Mouse (Mus musculus) neural tube, embryonic 13.5 days (tissue): Measurements from ENCODE around the gene Mthfsd. TPM values are rescaled to one million over a fixed set of nuclear protein-coding genes. Genes with fewer than 3 reads are reported as not detected.
A peak's percentile ranks its signal among the peaks of the same experiment; 100 is the strongest.

Source experiments
- ATAC-seq: fragments of 200-750 bp; cut with Nextera tagmentation; 2 replicates; pipeline ENCODE4 v1.8.0; 2017; ENCODE audit warnings: low read depth, mild to moderate bottlenecking, moderate TSS enrichment, moderate library complexity
- H3K27ac ChIP-seq: fragments of 300-500 bp; sonication (generic); replicated peaks from 2 replicates; pipeline ENCODE4 v1.5.1; 2015; ENCODE audit warnings: moderate library complexity, mild to moderate bottlenecking, inconsistent platforms
- H3K27me3 ChIP-seq: fragments of 300-500 bp; sonication (generic); 2 replicates; pipeline ENCODE4 v1.6.1; 2015; ENCODE audit warnings: mild to moderate bottlenecking, inconsistent platforms
- H3K36me3 ChIP-seq: fragments of 300-500 bp; sonication (generic); 2 replicates; pipeline ENCODE4 v1.6.1; 2015; ENCODE audit warnings: mild to moderate bottlenecking, inconsistent platforms
- H3K4me1 ChIP-seq: fragments of 300-500 bp; sonication (generic); replicated peaks from 2 replicates; pipeline ENCODE4 v1.6.1; 2015; ENCODE audit warnings: inconsistent platforms
- H3K4me2 ChIP-seq: fragments of 300-500 bp; sonication (generic); 2 replicates; pipeline ENCODE4 v1.6.1; 2015; ENCODE audit warnings: inconsistent platforms, mild to moderate bottlenecking, moderate library complexity
- H3K4me3 ChIP-seq: fragments of 300-500 bp; sonication (generic); 2 replicates; pipeline ENCODE4 v1.5.1; 2015; ENCODE audit warnings: mild to moderate bottlenecking, inconsistent platforms
- H3K9ac ChIP-seq: fragments of 300-500 bp; sonication (generic); 2 replicates; pipeline ENCODE4 v1.6.1; 2015; ENCODE audit warnings: moderate library complexity, mild to moderate bottlenecking, inconsistent platforms
- H3K9me3 ChIP-seq: fragments of 300-500 bp; sonication (generic); 2 replicates; pipeline ENCODE4 v1.6.1; 2016; ENCODE audit warnings: inconsistent platforms
- WGBS: fragments of 180-500 bp; shearing (Covaris S2); methylation state at CpG from one replicate; pipeline ENCODE4 v1.1.7; 2015; 5-methylcytosine and 5-hydroxymethylcytosine counted together
- polyA plus RNA-seq: library from polyadenylated mRNA; unstranded; fragments of >200 nt; fragmentation: Nextera tagmentation; extraction: Ambion mirVana; gene quantifications from 2 replicates; pipeline ENCODE4 v1.2.1, GENCODE M21; 2015

The Mthfsd gene
- polyA plus RNA-seq, 1 experiment from 2014 or later: 53.8 TPM

- Histone ChIP-seq H3K4me2 (no peak overlapping the region), H3K9ac (no peak overlapping the region), H3K9me3 (0 out of 2 replicates have a peak, but pooled peaks cover 3% of the 10 kb centered on the region), H3K4me1 (peaks cover 17% of the 10 kb centered on the region), H3K36me3 (no peaks in the 10 kb centered on the region), H3K27me3 (peaks cover 99% of the 10 kb centered on the region), H3K4me3 (no peak overlapping the region), H3K27ac (no peak overlapping the region)
- WGBS: 1% methylated on average over 10 of the region's 10 CpGs
- no peak for ATAC-seq
Observed at GRCm38 (mm10) chr8:121074848-121075145, 33.4 kb downstream of the Mthfsd start.

DNA sequence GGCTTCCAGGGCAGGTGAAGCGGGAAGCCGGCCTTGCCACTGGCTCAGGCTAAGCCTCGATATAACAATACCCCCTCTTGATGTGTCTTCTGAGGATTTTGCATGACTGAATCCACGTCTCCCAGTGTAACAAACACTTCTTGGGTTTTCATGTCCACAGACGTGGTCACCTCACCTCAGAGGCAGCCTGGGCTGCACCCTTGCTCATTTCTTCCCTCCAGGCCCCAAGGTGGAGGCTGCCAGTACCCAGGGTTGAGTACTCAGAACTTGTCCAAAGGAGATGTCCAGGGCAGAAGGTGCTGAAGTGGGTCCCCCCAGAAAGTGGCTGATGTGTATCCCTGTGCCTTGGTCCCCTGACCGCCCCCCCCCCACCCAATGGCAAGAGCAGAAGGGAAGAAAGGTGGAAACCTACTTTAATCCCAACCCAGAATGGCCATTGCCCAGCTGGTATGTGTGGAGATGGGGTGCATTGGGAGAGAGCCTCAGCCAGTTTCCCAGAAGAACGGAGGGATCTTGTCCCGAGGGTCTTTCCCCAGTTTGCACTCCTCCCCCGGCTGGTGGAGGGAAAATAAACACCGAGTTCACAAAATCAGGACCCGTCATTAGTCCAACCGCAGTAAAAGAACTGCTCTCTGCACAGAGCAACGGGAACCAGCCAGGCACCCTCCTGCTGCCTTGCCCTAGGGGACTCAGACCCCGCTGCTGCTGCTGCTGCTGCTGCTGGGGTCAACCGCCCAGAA lies 33.9 kb downstream of the Mthfsd start:
- Histone ChIP-seq H3K4me3 (no peak overlapping the region), H3K4me1 (peaks cover 17% of the 10 kb centered on the region), H3K27ac (no peak overlapping the region), H3K9ac (no peak overlapping the region), H3K27me3 (peaks cover 99% of the 10 kb centered on the region), H3K36me3 (no peaks in the 10 kb centered on the region), H3K4me2 (no peak overlapping the region), H3K9me3 (0 out of 2 replicates have a peak, but pooled peaks cover 3% of the 10 kb centered on the region)
- WGBS: under 1% methylated on average over 15 of the region's 15 CpGs
- ATAC-seq: no peak

DNA sequence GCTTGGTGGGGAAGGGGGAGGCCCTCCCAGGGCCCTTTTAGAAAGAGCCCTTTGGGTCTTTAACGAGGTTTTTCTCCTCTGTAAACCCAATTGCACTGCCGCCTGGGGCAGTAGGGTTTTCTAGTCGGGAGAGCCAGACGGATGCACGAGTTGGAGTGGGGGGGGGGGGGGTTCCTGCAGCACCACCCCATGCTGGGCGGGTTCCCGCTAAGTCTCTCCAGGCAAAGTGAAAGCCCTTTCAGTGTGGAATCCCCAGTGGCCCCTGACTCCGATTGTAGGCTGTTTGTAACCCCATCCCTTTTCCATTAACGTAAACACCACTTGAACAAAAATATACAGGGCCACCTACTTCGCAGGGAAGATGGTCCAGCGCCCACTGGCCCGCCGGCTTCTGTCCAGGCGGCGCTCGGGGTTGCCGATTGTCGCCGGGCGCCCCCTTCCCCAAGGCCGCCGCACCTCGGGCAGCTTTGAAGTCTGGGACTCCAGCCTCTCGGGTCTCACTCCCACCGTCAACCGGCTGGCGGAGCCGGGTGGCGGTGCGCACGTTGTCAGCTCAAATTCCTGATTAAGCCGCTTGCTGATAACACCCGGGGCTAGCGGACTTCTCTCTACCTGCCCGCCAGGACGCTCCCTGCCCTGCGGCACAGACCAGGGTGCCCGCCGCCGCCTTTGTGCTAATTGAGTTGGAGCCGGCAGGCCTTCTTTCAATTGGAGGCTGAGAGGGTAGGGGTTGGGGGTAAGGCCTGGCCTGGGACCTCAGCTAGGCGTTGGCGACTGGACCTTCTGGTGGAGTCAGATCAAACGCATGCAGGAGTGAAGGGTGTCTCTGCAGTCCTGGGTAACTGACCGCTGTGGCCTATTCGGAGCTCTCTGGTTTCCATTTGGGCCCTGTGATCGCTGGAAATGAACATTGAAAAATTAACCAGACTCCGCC lies 34.8 kb downstream of the Mthfsd start:
- Histone ChIP-seq H3K4me1 (peaks cover 17% of the 10 kb centered on the region), H3K27me3 (peaks cover 99% of the 10 kb centered on the region), H3K4me2 (peak overlapping the region; percentile 26; the same call in 1 of the 2 replicates), H3K27ac (no peak overlapping the region), H3K9me3 (0 out of 2 replicates have a peak, but pooled peaks cover 3% of the 10 kb centered on the region), H3K4me3 (no peak overlapping the region), H3K36me3 (no peaks in the 10 kb centered on the region), H3K9ac (no peak overlapping the region)
- ATAC-seq: no peak
- under 1% methylated on average over 48 of the region's 48 CpGs for WGBS

DNA sequence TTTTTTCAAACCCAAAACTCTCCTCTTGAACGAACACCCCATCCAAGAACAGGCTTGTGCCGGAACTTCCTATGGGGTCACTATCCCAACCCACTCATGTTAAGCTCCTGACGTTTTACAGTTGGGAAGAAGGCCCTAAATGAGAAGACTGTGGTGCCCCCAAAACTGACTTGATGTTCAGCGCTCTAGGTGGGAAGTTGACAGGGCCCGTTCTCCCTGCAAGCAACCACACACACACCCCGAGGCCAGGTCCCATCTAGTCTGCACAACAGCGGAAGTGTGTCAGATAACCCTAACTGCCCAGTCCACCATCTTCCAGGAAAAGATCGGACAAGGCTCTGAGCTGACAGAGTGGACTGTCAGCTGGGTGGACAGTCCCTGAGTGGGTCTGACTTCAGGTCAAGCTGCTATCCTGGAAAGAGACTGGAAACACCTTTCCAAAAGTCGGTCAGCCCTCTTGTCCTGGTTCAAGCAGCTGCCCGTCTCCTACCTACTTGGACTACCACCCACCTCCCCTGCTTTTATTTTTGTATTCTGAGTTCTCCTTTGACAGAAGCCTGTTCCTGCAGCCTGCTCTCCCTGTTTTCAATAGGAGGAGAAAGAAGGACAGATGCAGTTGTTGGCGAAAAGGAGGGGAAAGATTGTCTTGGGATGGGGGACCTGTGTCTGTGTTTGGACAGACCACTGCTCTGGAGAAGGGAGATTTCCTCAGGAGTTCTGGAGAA lies 35.6 kb downstream of the Mthfsd start:
- no peak for ATAC-seq
- no peak overlapping the region for H3K4me3 ChIP-seq
- H3K9me3 ChIP-seq: no peaks in the 10 kb centered on the region
- H3K9ac ChIP-seq: no peak overlapping the region
- WGBS: 8% methylated on average over 11 of the region's 11 CpGs
- H3K36me3 ChIP-seq: no peaks in the 10 kb centered on the region
- H3K27me3 ChIP-seq: peaks cover 98% of the 10 kb centered on the region
- H3K27ac ChIP-seq: no peak overlapping the region
- no peak overlapping the region for H3K4me2 ChIP-seq
- peaks cover 17% of the 10 kb centered on the region for H3K4me1 ChIP-seq

- Histone ChIP-seq H3K4me3 (no peak overlapping the region), H3K9ac (no peak overlapping the region), H3K27ac (no peak overlapping the region), H3K4me2 (no peak overlapping the region), H3K27me3 (peaks cover 89% of the 10 kb centered on the region), H3K36me3 (no peaks in the 10 kb centered on the region), H3K4me1 (peaks cover 17% of the 10 kb centered on the region), H3K9me3 (no peaks in the 10 kb centered on the region)
- ATAC-seq: no peak
- WGBS: 3% methylated on average over 12 of the region's 12 CpGs
Observed at GRCm38 (mm10) chr8:121071454-121071853, 36.7 kb downstream of the Mthfsd start.

DNA sequence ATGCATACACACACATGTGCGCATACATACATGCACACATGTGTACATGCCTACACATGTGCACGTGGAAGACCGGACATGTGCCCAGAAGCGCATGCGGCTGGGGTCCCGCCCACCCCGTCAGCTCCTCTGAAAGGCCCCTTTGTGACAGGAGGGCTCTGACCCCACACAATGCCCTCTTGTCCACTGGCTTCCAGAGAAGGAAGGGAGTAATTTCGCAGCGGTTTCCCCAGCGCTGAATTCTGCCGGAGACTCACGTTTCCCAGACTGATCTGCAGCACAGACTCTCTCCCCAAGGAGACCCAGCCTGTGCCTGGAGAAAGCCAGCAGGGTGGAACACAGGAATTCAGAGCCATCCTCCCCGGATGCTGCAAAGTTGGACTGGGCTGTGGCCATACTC lies 44.5 kb downstream of the Mthfsd start:
- Histone ChIP-seq H3K4me1 (peaks cover 26% of the 10 kb centered on the region; the same call in 1 of the 2 replicates), H3K4me2 (no peak overlapping the region), H3K4me3 (no peak overlapping the region), H3K36me3 (no peaks in the 10 kb centered on the region), H3K27ac (no peak overlapping the region), H3K9me3 (no peaks in the 10 kb centered on the region), H3K27me3 (peaks cover 46% of the 10 kb centered on the region), H3K9ac (no peak overlapping the region)
- 30% methylated on average over 13 of the region's 13 CpGs for WGBS
- ATAC-seq: no peak

- ATAC-seq: no peak
- H3K36me3 ChIP-seq: no peaks in the 10 kb centered on the region
- no peaks in the 10 kb centered on the region for H3K9me3 ChIP-seq
- H3K4me1 ChIP-seq: peaks cover 26% of the 10 kb centered on the region; the same call in 1 of the 2 replicates
- peaks cover 38% of the 10 kb centered on the region for H3K27me3 ChIP-seq
- WGBS: 74% methylated on average over 6 of the region's 6 CpGs
- peak overlapping the region; percentile 33; the same call in 1 of the 2 replicates for H3K27ac ChIP-seq
- no peak overlapping the region for H3K9ac ChIP-seq
- no peak overlapping the region for H3K4me2 ChIP-seq
- no peak overlapping the region for H3K4me3 ChIP-seq
Observed at GRCm38 (mm10) chr8:121062521-121062920, 45.7 kb downstream of the Mthfsd start.

DNA sequence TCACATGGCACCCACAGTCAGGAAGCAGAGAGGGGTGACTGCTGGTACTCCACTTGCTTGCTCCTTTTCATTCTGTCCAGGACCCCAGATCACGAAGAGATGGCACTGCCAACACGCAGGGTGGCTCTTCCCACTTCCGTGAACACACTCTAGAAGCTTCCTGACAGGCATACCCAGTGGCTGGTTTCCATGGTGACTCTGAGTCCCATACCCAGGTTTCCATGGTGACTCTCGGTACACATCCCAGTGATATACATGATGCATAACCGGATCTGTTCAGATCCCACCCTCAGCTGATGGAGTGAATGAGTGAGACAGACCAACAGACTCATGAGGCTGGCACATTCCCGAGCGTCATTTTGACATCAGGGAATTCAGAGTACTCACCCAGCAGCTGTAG lies 49.1 kb downstream of the Mthfsd start:
- Histone ChIP-seq H3K4me1 (peaks cover 26% of the 10 kb centered on the region; the same call in 1 of the 2 replicates), H3K9ac (no peak overlapping the region), H3K4me3 (no peak overlapping the region), H3K27ac (no peak overlapping the region), H3K4me2 (no peak overlapping the region), H3K27me3 (peaks cover 34% of the 10 kb centered on the region), H3K9me3 (no peaks in the 10 kb centered on the region), H3K36me3 (no peaks in the 10 kb centered on the region)
- 68% methylated on average over 7 of the region's 7 CpGs for WGBS
- ATAC-seq: 0 out of 2 replicates have a peak, but pooled peaks have one; percentile 29

GRCm38 (mm10) chr8:121058081-121058480 lies 50.1 kb downstream of the Mthfsd start:
- Histone ChIP-seq H3K36me3 (no peaks in the 10 kb centered on the region), H3K4me2 (no peak overlapping the region), H3K4me3 (no peak overlapping the region), H3K9ac (no peak overlapping the region), H3K27me3 (peaks cover 25% of the 10 kb centered on the region), H3K4me1 (peaks cover 17% of the 10 kb centered on the region; the same call in 1 of the 2 replicates), H3K9me3 (no peaks in the 10 kb centered on the region), H3K27ac (no peak overlapping the region)
- no peak for ATAC-seq
- WGBS: 58% methylated on average over 9 of the region's 9 CpGs

DNA sequence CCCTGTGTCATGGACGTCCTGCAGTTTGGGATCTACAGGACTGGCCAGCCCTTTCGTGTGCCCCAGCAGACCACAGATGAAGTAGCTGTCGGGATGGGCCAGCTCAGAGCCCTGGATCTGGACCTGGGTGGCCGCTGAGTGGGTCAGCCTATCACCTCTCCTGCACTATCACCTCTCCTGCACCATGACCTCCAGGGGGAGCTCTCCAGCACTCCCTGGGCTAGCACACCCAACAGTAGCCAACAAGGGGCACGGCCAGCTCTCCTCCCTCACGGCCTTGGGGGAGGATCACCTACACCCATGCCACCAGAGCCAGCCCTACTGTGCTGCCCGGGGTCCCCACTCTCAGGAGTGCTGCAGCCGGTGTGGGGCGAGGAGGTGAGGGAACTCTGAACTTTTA lies 60.8 kb downstream of the Mthfsd start:
- Histone ChIP-seq H3K9ac (no peak overlapping the region), H3K4me2 (no peak overlapping the region), H3K27ac (no peak overlapping the region), H3K4me3 (no peak overlapping the region), H3K9me3 (no peaks in the 10 kb centered on the region), H3K4me1 (no peaks in the 10 kb centered on the region), H3K27me3 (0 out of 2 replicates have a peak, but pooled peaks cover 12% of the 10 kb centered on the region), H3K36me3 (no peaks in the 10 kb centered on the region)
- WGBS: 78% methylated on average over 9 of the region's 9 CpGs
- ATAC-seq: no peak

DNA sequence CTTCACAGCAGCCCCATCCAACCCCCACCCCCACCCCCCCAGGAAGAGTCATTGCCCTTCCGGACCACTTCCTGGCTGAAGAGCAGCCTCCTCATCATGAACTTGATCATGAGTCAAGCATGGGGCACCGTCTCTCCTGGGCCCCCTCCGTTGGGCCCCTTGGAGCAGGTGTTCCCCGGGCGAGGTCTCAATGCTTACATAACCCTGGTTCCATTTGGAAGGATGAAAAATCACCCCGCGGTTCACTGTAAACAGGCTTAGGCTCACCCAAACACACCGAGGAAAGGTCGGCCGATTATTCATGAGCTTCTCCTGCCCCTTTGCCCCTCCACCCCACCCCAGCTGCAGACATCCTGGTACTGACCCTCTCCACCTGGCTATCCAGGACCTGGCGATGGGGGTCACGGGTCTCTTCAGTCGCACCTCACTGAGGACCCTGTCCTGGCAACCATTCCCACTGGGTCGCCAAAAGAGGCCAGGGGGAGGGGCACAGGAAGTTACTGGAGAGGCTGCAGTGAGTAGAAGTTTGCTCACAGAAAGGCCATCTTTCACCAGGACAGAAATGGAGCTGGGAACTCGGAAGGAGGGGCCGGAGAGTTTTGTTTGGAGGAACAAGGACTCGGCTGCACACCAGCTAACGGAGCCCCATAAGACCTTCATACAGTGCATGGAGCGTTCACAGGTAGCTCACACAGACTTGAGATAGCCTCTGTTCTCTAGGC lies 64.3 kb downstream of the Mthfsd start:
- no peaks in the 10 kb centered on the region for H3K36me3 ChIP-seq
- 68% methylated on average over 19 of the region's 19 CpGs for WGBS
- H3K4me3 ChIP-seq: no peak overlapping the region
- H3K4me1 ChIP-seq: no peaks in the 10 kb centered on the region
- H3K4me2 ChIP-seq: no peak overlapping the region
- H3K27me3 ChIP-seq: peaks cover 12% of the 10 kb centered on the region; the same call in 1 of the 2 replicates
- no peak for ATAC-seq
- no peaks in the 10 kb centered on the region for H3K9me3 ChIP-seq
- no peak overlapping the region for H3K27ac ChIP-seq
- H3K9ac ChIP-seq: no peak overlapping the region
